Mouse (Mus musculus) lung, adult 2 months (tissue): ENCODE measurements around the gene Kpna2. TPM values are rescaled to one million over a fixed set of nuclear protein-coding genes. Genes with fewer than 3 reads are reported as not detected.
"Not testable (repeated sequence)": the region's sequence is repeated elsewhere in the genome, so short reads cannot be mapped to it uniquely, and the experiment has no call there.

ENCODE experiments used
- DNase-seq: peaks from one replicate; pipeline ENCODE4 v3.0.0; 2022
- H3K4me1 ChIP-seq: fragments of 200-500 bp; 2 replicates; pipeline ENCODE4 v1.6.1; 2011; ENCODE audit warnings: low read length; ENCODE audit not compliant: control insufficient read depth, insufficient read depth
- H3K4me3 ChIP-seq: fragments of 200-500 bp; replicated peaks from 2 replicates; pipeline ENCODE3; 2011; ENCODE audit warnings: low read depth, mild to moderate bottlenecking, control low read depth, low read length; ENCODE audit errors: extremely low read depth
- CTCF ChIP-seq: fragments of 200-500 bp; IDR thresholded peaks from 2 replicates; pipeline ENCODE4 v1.5.1; 2011; ENCODE audit warnings: mild to moderate bottlenecking, low read length, control low read depth; ENCODE audit not compliant: insufficient read depth
- POLR2A ChIP-seq: fragments of 200-500 bp; IDR thresholded peaks from 2 replicates; pipeline ENCODE4 v1.6.1; 2011; ENCODE audit warnings: low read depth, mild to moderate bottlenecking, control low read depth, low read length, borderline replicate concordance; ENCODE audit errors: extremely low read depth
- WGBS: fragments of 180-500 bp; shearing (Covaris S2); methylation state at CpG from one replicate; pipeline ENCODE4 v1.1.7; 2018; 5-methylcytosine and 5-hydroxymethylcytosine counted together
- polyA plus RNA-seq: library from polyadenylated mRNA; depleted of rRNA; stranded (reverse); fragments of >200 nt; gene quantifications from 2 replicates; pipeline ENCODE4 v1.2.3, GENCODE M21; 2012

Gene Kpna2
- polyA plus RNA-seq, 1 experiment, result 3.0 TPM

- TF ChIP-seq CTCF (no peak), POLR2A (no peak)
- WGBS, result 79% methylated on average over 7 of the region's 7 CpGs
- H3K4me1 ChIP-seq, result peaks cover 8% of the 10 kb centered on the region
- no peak overlapping the region for H3K4me3 ChIP-seq
- DNase-seq, result no peak
Measured at GRCm38 (mm10) chr11:107011171-107011570, 11.8 kb upstream of the Kpna2 start.

- Histone ChIP-seq H3K4me1 (peaks cover 8% of the 10 kb centered on the region), H3K4me3 (no peak overlapping the region)
- no peak for TF ChIP-seq CTCF
- no peak for TF ChIP-seq POLR2A
- WGBS, result 78% methylated on average over 3 of the region's 3 CpGs
- DNase-seq, result no peak
Measured at GRCm38 (mm10) chr11:107010447-107010846, 11.1 kb upstream of the Kpna2 start.

- WGBS, result 71% methylated on average over 1 of the region's 1 CpGs
- no peaks in the 10 kb centered on the region for H3K4me1 ChIP-seq
- H3K4me3 ChIP-seq, result no peak overlapping the region
- TF ChIP-seq POLR2A (no peak), CTCF (no peak)
- no peak for DNase-seq
Measured at GRCm38 (mm10) chr11:107005538-107005937, 6.2 kb upstream of the Kpna2 start.

GRCm38 (mm10) chr11:107001760-107002675 is 2.7 kb upstream of the Kpna2 start:
- no peak for DNase-seq
- Histone ChIP-seq H3K4me3 (no peak overlapping the region), H3K4me1 (peaks cover 5% of the 10 kb centered on the region; the same call in 1 of the 2 replicates)
- TF ChIP-seq POLR2A (no peak), CTCF (no peak)
- WGBS, result 50% methylated on average over 8 of the region's 8 CpGs

GRCm38 (mm10) chr11:106999949-107000513 is 690 bp upstream of the Kpna2 start:
- no peak for DNase-seq
- WGBS, result 78% methylated on average over 9 of the region's 9 CpGs
- H3K4me1 ChIP-seq, result peaks cover 5% of the 10 kb centered on the region; the same call in 1 of the 2 replicates
- TF ChIP-seq CTCF, result no peak
- no peak for TF ChIP-seq POLR2A
- H3K4me3 ChIP-seq, result no peak overlapping the region

GRCm38 (mm10) chr11:106998651-106999150 is 640 bp downstream of the Kpna2 start:
- under 1% methylated on average over 26 of the region's 26 CpGs for WGBS
- no peak for DNase-seq
- peak overlapping the region; percentile 80 for H3K4me3 ChIP-seq
- peaks cover 8% of the 10 kb centered on the region; the same call in 1 of the 2 replicates for H3K4me1 ChIP-seq
- TF ChIP-seq CTCF (no peak), POLR2A (no peak)

GRCm38 (mm10) chr11:106997976-106998375 is 1.4 kb downstream of the Kpna2 start:
- WGBS, result 21% methylated on average over 5 of the region's 5 CpGs
- peaks cover 8% of the 10 kb centered on the region; the same call in 1 of the 2 replicates for H3K4me1 ChIP-seq
- TF ChIP-seq POLR2A (no peak), CTCF (no peak)
- H3K4me3 ChIP-seq, result peak overlapping the region; percentile 40
- no peak for DNase-seq

- WGBS, result 89% methylated on average over 7 of the region's 7 CpGs
- not testable (repeated sequence) for H3K4me3 ChIP-seq, H3K4me1 ChIP-seq, DNase-seq
Measured at GRCm38 (mm10) chr11:106996492-106996891, 2.8 kb downstream of the Kpna2 start.

GRCm38 (mm10) chr11:106994246-106995085 is 4.9 kb downstream of the Kpna2 start:
- WGBS, result 41% methylated on average over 3 of the region's 3 CpGs
- Histone ChIP-seq H3K4me3 (no peak overlapping the region), H3K4me1 (peaks cover 8% of the 10 kb centered on the region; the same call in 1 of the 2 replicates)
- TF ChIP-seq CTCF (no peak), POLR2A (no peak)
- no peak for DNase-seq
